Mouse (Mus musculus) CD8-positive naive resting alpha-beta T cell, adult 57 days (primary cell): ENCODE measurements around the gene Rassf10. TPM values are rescaled to one million over a fixed set of nuclear protein-coding genes. Genes with fewer than 3 reads are reported as not detected.

ENCODE experiments used
- total RNA-seq: library from RNA; stranded (reverse); gene quantifications from one replicate; pipeline ENCODE4 v1.2.4, GENCODE M21; 2023

Gene Rassf10
- not detected for total RNA-seq

DNA sequence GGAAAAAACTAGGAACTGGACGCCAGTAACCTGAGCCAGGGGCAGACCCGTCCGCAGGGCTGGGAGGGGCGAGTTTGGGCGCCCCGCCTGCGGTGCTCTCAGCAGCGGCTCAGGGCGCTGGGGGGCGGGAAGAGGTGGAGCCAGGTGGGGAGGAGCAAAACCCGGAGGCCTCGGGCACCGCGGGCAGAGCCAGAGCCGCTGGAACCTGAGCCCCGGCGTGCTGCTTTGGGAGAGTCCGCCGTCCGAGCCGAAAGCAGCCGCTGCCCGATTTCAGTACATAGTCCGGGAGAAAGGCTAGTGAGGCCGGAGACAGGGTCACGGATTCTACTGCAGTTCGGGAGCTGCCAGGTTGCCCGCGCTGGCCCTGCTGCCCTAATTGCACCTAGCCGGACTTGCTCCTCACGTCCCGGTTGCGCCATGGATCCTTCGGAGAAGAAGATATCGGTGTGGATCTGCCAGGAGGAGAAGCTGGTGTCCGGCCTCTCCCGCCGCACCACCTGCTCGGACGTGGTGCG lies at the start of gene Rassf10:
Gene Rassf10 (plus strand): TSS at position 186 of the 515 bp plus-strand sequence.

